Mouse (Mus musculus): Measurements from ENCODE around the gene Arid3a.

Gene Arid3a

GRCm38 (mm10) chr10:79896814-79897213 is 30.0 kb upstream of the Arid3a start:
- ChIA-PET POLR2A (interaction anchor here in 3 of 4 experiments (0.6 to 5.0 kb wide), 16 partner anchors 9 to 280 kb away, joined by 3 to 42 read pairs (median 4); partner anchors contain the start of genes Med16 (in 3 of the 3), Ptbp1 (in 3 of the 3), Bsg (in 1 of the 3) and Kiss1r (in 1 of the 3)), CTCF (interaction anchor here (0.6 to 1.7 kb wide), 8 partner anchors 9 to 664 kb away, joined by 3 to 6 read pairs (median 4); partner anchors contain the start of gene Med16 (in 1 of the 4))

- ChIA-PET CTCF (interaction anchor here (0.5 to 2.0 kb wide), 11 partner anchors 8 to 270 kb away, joined by 3 to 6 read pairs (median 4); partner anchors contain the start of gene Med16 (in 1 of the 4)), POLR2A (interaction anchor here in 3 of 4 experiments (0.5 to 5.0 kb wide), 23 partner anchors 8 to 279 kb away, joined by 3 to 42 read pairs (median 4); partner anchors contain the start of genes Med16 (in 3 of the 3), Ptbp1 (in 2 of the 3), Wdr18 (in 2 of the 3) and Gm26602 (in 1 of the 3))
Measured at GRCm38 (mm10) chr10:79897316-79898245, 29.3 kb upstream of the Arid3a start.

- ChIA-PET POLR2A (interaction anchor here in 2 of 4 experiments (0.9 to 2.7 kb wide), 6 partner anchors 8 to 121 kb away, joined by 3 to 11 read pairs (median 4); partner anchors contain the start of gene Med16 (in 1 of the 2)), CTCF (interaction anchor here in 2 of 4 experiments (0.6 to 1.3 kb wide), 4 partner anchors 47 to 87 kb away, joined by 3 to 4 read pairs (median 3); partner anchors contain the start of genes Ptbp1 (in 1 of the 2) and Wdr18 (in 1 of the 2))
Measured at GRCm38 (mm10) chr10:79900951-79901410, 25.9 kb upstream of the Arid3a start.

- POLR2A ChIA-PET: interaction anchor here in 3 of 4 experiments (0.9 to 5.7 kb wide), 11 partner anchors 9 to 260 kb away, joined by 3 to 84 read pairs (median 4); partner anchors contain the start of genes Ptbp1 (in 2 of the 3), Arid3a (in 1 of the 3) and Wdr18 (in 1 of the 3)
- CTCF ChIA-PET: interaction anchor here in 1 of 4 experiments (0.8 kb wide), 1 partner anchor 23 kb away, joined by 3 read pairs; no protein-coding TSS in a partner anchor
Measured at GRCm38 (mm10) chr10:79906712-79907111, 20.1 kb upstream of the Arid3a start.

- CTCF ChIA-PET: interaction anchor here in 2 of 4 experiments (1.0 to 2.2 kb wide), 6 partner anchors 10 to 168 kb away, joined by 3 to 9 read pairs (median 6); partner anchors contain the start of gene Kiss1r (in 1 of the 2)
- POLR2A ChIA-PET: interaction anchor here (0.5 to 5.7 kb wide), 41 partner anchors 9 to 1197 kb away, joined by 3 to 84 read pairs (median 7); partner anchors contain the start of genes Ptbp1 (in 3 of the 4), Arid3a (in 2 of the 4), Kiss1r (in 2 of the 4) and Elane (in 1 of the 4)
Measured at GRCm38 (mm10) chr10:79907415-79907814, 19.4 kb upstream of the Arid3a start.

- CTCF ChIA-PET: interaction anchor here (0.5 to 2.2 kb wide), 35 partner anchors 9 to 1582 kb away, joined by 3 to 16 read pairs (median 4); partner anchors contain the start of genes Tmem259 (in 2 of the 4), Wdr18 (in 2 of the 4), Kiss1r (in 1 of the 4) and Midn (in 1 of the 4)
- POLR2A ChIA-PET: interaction anchor here (0.5 to 5.7 kb wide), 158 partner anchors 8 to 1664 kb away, joined by 3 to 84 read pairs (median 4); partner anchors contain the start of genes Kiss1r (in 4 of the 4), Ptbp1 (in 3 of the 4), Arid3a (in 2 of the 4) and Cdc34 (in 2 of the 4)
Measured at GRCm38 (mm10) chr10:79908167-79909091, 18.4 kb upstream of the Arid3a start, which contains the start of gene Med16. TSS of gene Med16 (minus strand) at chr10:79908923.

GRCm38 (mm10) chr10:79909092-79909922 is 17.5 kb upstream of the Arid3a start:
- CTCF ChIA-PET: interaction anchor here in 3 of 4 experiments (0.5 to 2.2 kb wide), 26 partner anchors 12 to 1583 kb away, joined by 3 to 16 read pairs (median 5); partner anchors contain the start of genes Tmem259 (in 2 of the 3), Wdr18 (in 2 of the 3), Fgf22 (in 1 of the 3) and Midn (in 1 of the 3)
- POLR2A ChIA-PET: interaction anchor here (0.5 to 5.7 kb wide), 116 partner anchors 7 to 711 kb away, joined by 3 to 84 read pairs (median 4); partner anchors contain the start of genes Kiss1r (in 4 of the 4), Ptbp1 (in 3 of the 4), Arid3a (in 2 of the 4) and Cdc34 (in 2 of the 4)

- POLR2A ChIA-PET: interaction anchor here in 2 of 4 experiments (0.8 to 5.7 kb wide), 11 partner anchors 9 to 316 kb away, joined by 3 to 84 read pairs (median 3); partner anchors contain the start of genes Mum1 (in 1 of the 2), Ptbp1 (in 1 of the 2) and Wdr18 (in 1 of the 2)
- CTCF ChIA-PET: interaction anchor here in 2 of 4 experiments (0.7 to 1.1 kb wide), 3 partner anchors 142 to 172 kb away, joined by 4 read pairs; no protein-coding TSS in a partner anchor
Measured at GRCm38 (mm10) chr10:79910556-79910955, 16.3 kb upstream of the Arid3a start, which contains the start of gene Gm26602. TSS of gene Gm26602 (plus strand) at chr10:79910856.

GRCm38 (mm10) chr10:79912412-79912811 is 14.4 kb upstream of the Arid3a start:
- CTCF ChIA-PET: interaction anchor here in 2 of 4 experiments (0.6 to 1.1 kb wide), 4 partner anchors 19 to 314 kb away, joined by 3 to 6 read pairs (median 3); partner anchors contain the start of gene Mum1 (in 1 of the 2)

GRCm38 (mm10) chr10:79914131-79914947 is 12.5 kb upstream of the Arid3a start:
- CTCF ChIA-PET: interaction anchor here in 2 of 4 experiments (0.5 to 1.1 kb wide), 5 partner anchors 11 to 407 kb away, joined by 3 read pairs; no protein-coding TSS in a partner anchor

More at GRCm38 (mm10) chr10:79912412-79912811, 14.4 kb upstream of the Arid3a start:
- POLR2A ChIA-PET: interaction anchor here in 2 of 4 experiments (0.6 to 1.4 kb wide), 5 partner anchors 9 to 74 kb away, joined by 3 to 4 read pairs (median 3); partner anchors contain the start of gene R3hdm4 (in 1 of the 2)

GRCm38 (mm10) chr10:79914948-79915596 is 11.8 kb upstream of the Arid3a start:
- ChIA-PET CTCF (interaction anchor here in 3 of 4 experiments (0.6 to 1.1 kb wide), 4 partner anchors 11 to 157 kb away, joined by 3 read pairs; no protein-coding TSS in a partner anchor), POLR2A (interaction anchor here (0.6 to 1.6 kb wide), 5 partner anchors 17 to 253 kb away, joined by 3 to 9 read pairs (median 3); no protein-coding TSS in a partner anchor)

More at GRCm38 (mm10) chr10:79914131-79914947, 12.5 kb upstream of the Arid3a start:
- POLR2A ChIA-PET: interaction anchor here (0.5 to 1.6 kb wide), 12 partner anchors 9 to 281 kb away, joined by 3 to 9 read pairs (median 3); partner anchors contain the start of gene Tmem259 (in 1 of the 4)

GRCm38 (mm10) chr10:79916081-79916480 is 10.8 kb upstream of the Arid3a start:
- ChIA-PET POLR2A (interaction anchor here in 3 of 4 experiments (0.7 to 4.0 kb wide), 6 partner anchors 8 to 136 kb away, joined by 3 to 30 read pairs (median 3); partner anchors contain the start of gene Med16 (in 1 of the 3)), CTCF (interaction anchor here in 2 of 4 experiments (0.6 to 1.4 kb wide), 3 partner anchors 12 to 388 kb away, joined by 3 read pairs; no protein-coding TSS in a partner anchor)
